Mouse (Mus musculus) midbrain, postnatal 0 days (tissue): ENCODE measurements around the gene Adamts18. TPM values are rescaled to one million over a fixed set of nuclear protein-coding genes. Genes with fewer than 3 reads are reported as not detected.
A peak's percentile ranks its signal among the peaks of the same experiment; 100 is the strongest.
"Not testable (repeated sequence)": the region's sequence is repeated elsewhere in the genome, so short reads cannot be mapped to it uniquely, and the experiment has no call there.

ENCODE experiments used
- ATAC-seq: fragments of 200-750 bp; cut with Nextera tagmentation; 2 replicates; pipeline ENCODE4 v1.8.0; 2017; ENCODE audit warnings: moderate number of reproducible peaks, mild to moderate bottlenecking, moderate TSS enrichment, moderate library complexity; ENCODE audit not compliant: low FRiP score
- DNase-seq: peaks from one replicate; pipeline ENCODE4 v3.0.0-alpha.2; 2015; ENCODE audit warnings: low spot score
- H3K27ac ChIP-seq: fragments of 300-500 bp; sonication (generic); 2 replicates; pipeline ENCODE4 v1.5.1; 2014; ENCODE audit warnings: low read depth, mild to moderate bottlenecking, low read length, mixed read lengths
- H3K27me3 ChIP-seq: fragments of 300-500 bp; sonication (generic); 2 replicates; pipeline ENCODE4 v1.6.1; 2014; ENCODE audit warnings: low read length, control low read depth, mixed read lengths; ENCODE audit not compliant: insufficient read depth
- H3K36me3 ChIP-seq: fragments of 300-500 bp; sonication (generic); 2 replicates; pipeline ENCODE4 v1.6.1; 2014; ENCODE audit warnings: low read length, control low read depth, mixed read lengths; ENCODE audit not compliant: insufficient read depth
- H3K4me1 ChIP-seq: fragments of 300-500 bp; sonication (generic); 2 replicates; pipeline ENCODE4 v1.6.1; 2014; ENCODE audit warnings: mild to moderate bottlenecking, control low read depth, antibody characterized with exemption, low read length, mixed read lengths; ENCODE audit not compliant: insufficient read depth
- H3K4me2 ChIP-seq: fragments of 300-500 bp; sonication (generic); 2 replicates; pipeline ENCODE4 v1.6.1; 2014; ENCODE audit warnings: low read depth, mild to moderate bottlenecking, low read length, mixed read lengths; ENCODE audit not compliant: poor library complexity, severe bottlenecking
- H3K4me3 ChIP-seq: fragments of 300-500 bp; sonication (generic); 2 replicates; pipeline ENCODE4 v1.5.1; 2014; ENCODE audit warnings: low read depth, mild to moderate bottlenecking, low read length, moderate library complexity
- H3K9ac ChIP-seq: fragments of 300-500 bp; sonication (generic); replicated peaks from 2 replicates; pipeline ENCODE4 v1.6.1; 2014; ENCODE audit warnings: mild to moderate bottlenecking, low read length, moderate library complexity, mixed read lengths; ENCODE audit not compliant: poor library complexity, severe bottlenecking
- H3K9me3 ChIP-seq: fragments of 300-500 bp; sonication (generic); 2 replicates; pipeline ENCODE4 v1.6.1; 2016; ENCODE audit warnings: low read length, control low read depth
- CTCF ChIP-seq: IDR thresholded peaks from 2 replicates; pipeline ENCODE4 v1.5.1; 2016; ENCODE audit warnings: antibody characterized with exemption, mild to moderate bottlenecking
- WGBS: fragments of 180-500 bp; shearing (Covaris S2); extraction: QIAGEN DNeasy Blood & Tissue Kit; methylation state at CpG from one replicate; pipeline ENCODE4 v1.1.7; 2014; 5-methylcytosine and 5-hydroxymethylcytosine counted together
- polyA plus RNA-seq: library from polyadenylated mRNA; unstranded; fragments of >200 nt; fragmentation: Nextera tagmentation; extraction: Ambion mirVana; gene quantifications from 2 replicates; pipeline ENCODE4 v1.2.1, GENCODE M21; 2015
- total RNA-seq: library from RNA; depleted of rRNA; stranded (reverse); fragments of >200 nt; gene quantifications from 2 replicates; pipeline ENCODE4 v1.2.3, GENCODE M21; 2014

Gene Adamts18
- total and polyA plus RNA-seq, 2 experiments from 2014 or later, result 3.2 to 4.9 TPM

- Histone ChIP-seq H3K36me3 (no peaks in the 10 kb centered on the region), H3K9me3 (no peaks in the 10 kb centered on the region), H3K4me2 (no peak overlapping the region), H3K4me1 (no peaks in the 10 kb centered on the region), H3K27me3 (no peaks in the 10 kb centered on the region), H3K9ac (no peak overlapping the region), H3K27ac (no peak overlapping the region), H3K4me3 (no peak overlapping the region)
- TF ChIP-seq CTCF, result no peak
- peak; percentile 1 for DNase-seq
- ATAC-seq, result no peak
- WGBS, result 87% methylated on average over 12 of the region's 12 CpGs
Observed at GRCm38 (mm10) chr8:113803830-113804611, 44.5 kb downstream of the Adamts18 start.

- 79% methylated on average over 5 of the region's 5 CpGs for WGBS
- Histone ChIP-seq H3K27me3 (no peaks in the 10 kb centered on the region), H3K4me3 (no peak overlapping the region), H3K9me3 (no peaks in the 10 kb centered on the region), H3K4me2 (no peak overlapping the region), H3K36me3 (no peaks in the 10 kb centered on the region), H3K9ac (no peak overlapping the region), H3K27ac (no peak overlapping the region), H3K4me1 (no peaks in the 10 kb centered on the region)
- DNase-seq (peak; percentile 0), ATAC-seq (no peak)
- TF ChIP-seq CTCF, result no peak
Observed at GRCm38 (mm10) chr8:113801551-113801950, 47.0 kb downstream of the Adamts18 start.

GRCm38 (mm10) chr8:113800556-113800955, 48.0 kb downstream of the Adamts18 start:
- H3K9me3 ChIP-seq, DNase-seq, ATAC-seq, H3K27me3 ChIP-seq, H3K4me2 ChIP-seq, H3K9ac ChIP-seq, H3K36me3 ChIP-seq, H3K4me1 ChIP-seq, H3K4me3 ChIP-seq, H3K27ac ChIP-seq: not testable (repeated sequence)
- 99% methylated on average over 5 of the region's 5 CpGs for WGBS

- 29% methylated on average over 5 of the region's 5 CpGs for WGBS
- no peaks in the 10 kb centered on the region for H3K36me3 ChIP-seq
- DNase-seq (no peak), ATAC-seq (no peak)
- H3K4me1 ChIP-seq, result no peaks in the 10 kb centered on the region
- no peak overlapping the region for H3K4me2 ChIP-seq
- H3K27me3 ChIP-seq, result no peaks in the 10 kb centered on the region
- TF ChIP-seq CTCF, result no peak
- H3K9me3 ChIP-seq, result no peaks in the 10 kb centered on the region
- H3K27ac ChIP-seq, result no peak overlapping the region
- no peak overlapping the region for H3K9ac ChIP-seq
- H3K4me3 ChIP-seq, result no peak overlapping the region
Observed at GRCm38 (mm10) chr8:113799550-113799949, 49.0 kb downstream of the Adamts18 start.

GRCm38 (mm10) chr8:113791856-113792255, 56.7 kb downstream of the Adamts18 start:
- Histone ChIP-seq H3K36me3 (no peaks in the 10 kb centered on the region), H3K27ac (no peak overlapping the region), H3K27me3 (no peaks in the 10 kb centered on the region), H3K4me3 (no peak overlapping the region), H3K9me3 (no peaks in the 10 kb centered on the region), H3K4me2 (no peak overlapping the region), H3K4me1 (no peaks in the 10 kb centered on the region), H3K9ac (no peak overlapping the region)
- no peak for ATAC-seq
- no peak for TF ChIP-seq CTCF
- no peak for DNase-seq
- 79% methylated on average over 13 of the region's 13 CpGs for WGBS

- H3K27me3 ChIP-seq, result no peaks in the 10 kb centered on the region
- WGBS, result 77% methylated on average over 3 of the region's 3 CpGs
- no peak for ATAC-seq
- DNase-seq, result no peak
- H3K4me2 ChIP-seq, result no peak overlapping the region
- no peak overlapping the region for H3K4me3 ChIP-seq
- H3K9me3 ChIP-seq, result no peaks in the 10 kb centered on the region
- no peaks in the 10 kb centered on the region for H3K36me3 ChIP-seq
- H3K4me1 ChIP-seq, result no peaks in the 10 kb centered on the region
- H3K27ac ChIP-seq, result no peak overlapping the region
- no peak for TF ChIP-seq CTCF
- no peak overlapping the region for H3K9ac ChIP-seq
Observed at GRCm38 (mm10) chr8:113791061-113791460, 57.5 kb downstream of the Adamts18 start.
